Mouse (Mus musculus): ENCODE measurements around the gene Kazald1. TPM values are rescaled to one million over a fixed set of nuclear protein-coding genes. Genes with fewer than 3 reads are reported as not detected.

Gene Kazald1
- total RNA-seq, 1 experiment from 2014 or later = 0.50 TPM

Other genes with a start within 250 kb of the Kazald1 start
- gene Slf2, start 144.1 kb upstream of the Kazald1 start, total RNA-seq (2017) = 48.8 and 52.4 TPM in 2 replicates
- gene Sema4g, start 86.1 kb upstream of the Kazald1 start, total RNA-seq (2017) = 0.32 TPM in 1 of 2 replicates, not detected in the other
- gene Twnk, start 69.6 kb upstream of the Kazald1 start, total RNA-seq (2017) = 31.0 and 32.2 TPM in 2 replicates
- 19.0 and 36.4 TPM in 2 replicates for gene Mrpl43, start 68.8 kb upstream of the Kazald1 start, total RNA-seq (2017)
- gene Lzts2, start 60.8 kb upstream of the Kazald1 start, total RNA-seq (2017) = 14.2 and 16.9 TPM in 2 replicates
- gene Pdzd7, start 29.5 kb upstream of the Kazald1 start, total RNA-seq (2017) = 0.23 TPM in 1 of 2 replicates, not detected in the other
- 8.6 and 11.0 TPM in 2 replicates for gene Sfxn3, start 27.7 kb upstream of the Kazald1 start, total RNA-seq (2017)
- gene Tlx1, start 75.4 kb downstream of the Kazald1 start, total RNA-seq (2017) = not detected in 2 replicates
- gene Lbx1, start 160.6 kb downstream of the Kazald1 start, total RNA-seq (2017) = not detected in 2 replicates

Measured in common myeloid progenitor, adult 5-6 weeks (primary cell).